Mouse (Mus musculus) gastrocnemius, postnatal 14 days (tissue): ENCODE measurements at regions not wholly inside any gene's neighbourhood (a gene's known extent, or its start where the extent isn't known, plus 50 kb on each side); places are given as distances from the start of the nearest gene placed in this dataset.

Experiments used
- DNase-seq: peaks from one replicate; pipeline ENCODE4 v3.0.0; 2021; ENCODE audit warnings: mixed read lengths
- intact Hi-C: fragments of 180-260 bp; cut with DNase I; formaldehyde crosslinking; loops from one replicate; pipeline ENCODE4 v1.15.1; 2025; ENCODE audit warnings: low total_unique reads

- intact Hi-C loops = no loop called here
- DNase-seq = no peak
Measured at GRCm38 (mm10) chr12:7382455-7382854, 595.0 kb upstream of the Apob start.

DNA sequence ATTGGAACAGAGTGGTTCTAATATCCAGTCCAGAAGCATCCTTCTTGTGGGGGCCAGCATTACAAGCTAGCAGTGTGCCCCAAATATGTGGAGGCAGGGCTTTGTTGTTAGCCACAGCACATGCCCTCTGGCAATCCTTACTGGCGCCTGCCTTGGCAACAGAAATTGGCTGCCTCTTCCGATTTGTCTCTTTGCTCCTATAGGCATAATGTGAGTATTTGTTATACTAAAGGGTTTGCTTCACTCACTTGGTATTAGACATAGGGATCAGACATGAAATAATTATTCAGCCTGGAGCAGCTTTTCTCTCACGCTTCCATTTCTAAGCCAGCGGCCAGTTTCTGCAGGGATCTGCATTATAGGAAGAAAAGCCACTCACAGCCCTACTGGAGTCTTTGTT lies 573.6 kb upstream of the Apob start:
- no peak for DNase-seq
- intact Hi-C loops = no loop called here

DNA sequence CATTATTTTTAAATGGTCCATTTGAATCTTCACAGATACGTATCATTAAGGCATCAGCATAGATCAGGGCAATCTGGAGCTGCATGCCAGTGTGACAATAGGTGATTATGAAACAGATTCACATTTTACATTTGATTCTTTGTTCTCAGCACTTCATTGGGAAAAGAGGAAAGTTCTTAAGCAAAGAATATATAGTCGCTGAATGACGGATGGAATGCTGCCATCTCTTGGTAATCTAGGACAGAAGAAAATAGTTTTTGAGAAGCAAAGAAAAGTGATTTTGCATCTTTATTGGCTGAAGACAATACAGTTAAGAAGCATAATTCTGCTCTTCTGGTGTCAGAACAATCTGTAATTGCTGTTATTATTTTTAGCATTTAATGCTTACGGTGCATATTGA lies 565.6 kb upstream of the Apob start:
- DNase-seq = no peak
- intact Hi-C loops = no loop called here

- intact Hi-C loops = no loop called here
- no peak for DNase-seq
Measured at GRCm38 (mm10) chr12:7420276-7420675, 557.2 kb upstream of the Apob start.

GRCm38 (mm10) chr12:7421826-7422540 lies 555.5 kb upstream of the Apob start:
- intact Hi-C loops = no loop called here
- no peak for DNase-seq

GRCm38 (mm10) chr12:7430981-7431380 lies 546.5 kb upstream of the Apob start:
- DNase-seq = no peak
- intact Hi-C loops = no loop called here

- intact Hi-C loops = no loop called here
- DNase-seq = no peak
Measured at GRCm38 (mm10) chr12:7445238-7445637, 532.2 kb upstream of the Apob start.

DNA sequence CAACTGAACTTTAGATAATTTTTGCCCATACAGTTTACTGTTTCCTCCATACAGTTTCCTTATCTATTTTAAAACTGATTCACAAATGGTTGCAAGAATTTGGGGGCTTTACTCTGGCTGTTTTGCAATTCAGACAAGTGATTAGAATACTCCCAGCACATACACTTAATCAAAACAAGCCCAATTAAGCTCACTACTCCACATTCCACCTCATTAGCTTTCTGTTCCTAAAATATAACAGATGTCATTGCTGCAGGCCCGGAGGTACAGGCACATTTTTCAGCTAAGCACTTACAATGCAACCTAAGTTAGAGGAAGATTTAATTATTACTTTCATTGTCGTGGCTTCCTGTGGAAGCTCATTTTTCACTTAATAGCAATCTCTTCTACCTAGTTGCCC lies 526.9 kb upstream of the Apob start:
- intact Hi-C loops = no loop called here
- no peak for DNase-seq

- intact Hi-C loops = no loop called here
Measured at GRCm38 (mm10) chr12:7457036-7457435, 520.4 kb upstream of the Apob start.

GRCm38 (mm10) chr12:7457544-7457943 lies 519.9 kb upstream of the Apob start:
- intact Hi-C loops = no loop called here
- no peak for DNase-seq

More at GRCm38 (mm10) chr12:7457036-7457435, 520.4 kb upstream of the Apob start:
- no peak for DNase-seq

GRCm38 (mm10) chr12:7464947-7465346 lies 512.5 kb upstream of the Apob start:
- intact Hi-C loops = no loop called here
- no peak for DNase-seq

DNA sequence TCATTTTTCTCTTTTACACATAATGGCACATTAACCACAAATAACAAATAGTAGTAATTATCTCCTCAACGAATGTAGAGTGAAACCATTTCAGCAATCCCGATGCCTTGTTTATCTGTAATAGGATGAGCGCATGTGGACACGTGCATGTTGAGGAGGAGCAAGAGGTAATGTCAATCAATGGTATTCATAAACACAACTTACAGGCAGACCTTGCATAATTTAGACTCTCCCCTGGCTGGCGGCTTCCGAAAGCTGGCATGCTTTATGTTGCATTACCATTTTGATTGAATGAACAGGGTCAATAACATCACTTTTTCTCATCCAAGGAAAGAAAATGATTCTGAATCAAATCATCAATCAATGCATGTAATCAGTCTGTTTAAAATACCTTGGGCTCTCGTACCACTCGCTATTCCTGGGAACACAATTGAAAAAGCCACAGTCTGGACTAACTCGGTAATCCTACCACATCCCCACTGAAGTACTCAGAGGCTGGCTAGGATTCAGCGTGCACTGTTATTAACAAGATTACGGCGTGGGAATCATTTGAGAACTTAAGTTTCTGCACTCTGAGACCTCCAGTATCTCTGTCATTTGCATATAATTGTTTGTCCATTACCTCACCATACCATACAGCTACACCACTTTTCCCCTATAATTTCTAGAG lies 464.7 kb upstream of the Apob start:
- no peak for DNase-seq

GRCm38 (mm10) chr12:7537389-7537788 lies 440.1 kb upstream of the Apob start:
- no peak for DNase-seq
- intact Hi-C loops = no loop called here

More for the DNA sequence above, 464.7 kb upstream of the Apob start:
- intact Hi-C loops = no loop called here

GRCm38 (mm10) chr12:7543281-7543981 lies 434.0 kb upstream of the Apob start:
- intact Hi-C loops = no loop called here
- DNase-seq = no peak

DNA sequence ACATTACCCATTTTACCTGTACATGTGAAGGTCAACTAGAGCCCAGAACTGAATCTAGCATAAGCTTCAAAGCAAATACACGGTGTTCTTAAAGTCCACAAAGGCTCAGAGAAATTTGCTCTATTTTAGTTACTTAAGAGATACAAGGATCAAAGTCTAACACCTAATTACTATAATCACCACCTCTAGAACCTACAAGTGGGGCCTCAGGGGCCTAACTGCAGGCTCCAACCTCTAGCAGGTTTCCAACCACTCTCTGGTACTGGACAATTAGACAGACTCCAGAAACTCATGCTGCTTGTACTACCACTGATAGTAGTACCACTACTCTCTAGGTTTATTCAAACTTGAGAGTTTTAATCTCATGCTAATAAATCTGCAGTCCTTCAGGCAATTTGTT lies 428.7 kb upstream of the Apob start:
- intact Hi-C loops = no loop called here
- DNase-seq = no peak

- DNase-seq = no peak
Measured at GRCm38 (mm10) chr12:7560245-7560644, 417.2 kb upstream of the Apob start.

GRCm38 (mm10) chr12:7576081-7576480 lies 401.4 kb upstream of the Apob start:
- no peak for DNase-seq
- intact Hi-C loops = no loop called here

More at GRCm38 (mm10) chr12:7560245-7560644, 417.2 kb upstream of the Apob start:
- intact Hi-C loops = no loop called here

DNA sequence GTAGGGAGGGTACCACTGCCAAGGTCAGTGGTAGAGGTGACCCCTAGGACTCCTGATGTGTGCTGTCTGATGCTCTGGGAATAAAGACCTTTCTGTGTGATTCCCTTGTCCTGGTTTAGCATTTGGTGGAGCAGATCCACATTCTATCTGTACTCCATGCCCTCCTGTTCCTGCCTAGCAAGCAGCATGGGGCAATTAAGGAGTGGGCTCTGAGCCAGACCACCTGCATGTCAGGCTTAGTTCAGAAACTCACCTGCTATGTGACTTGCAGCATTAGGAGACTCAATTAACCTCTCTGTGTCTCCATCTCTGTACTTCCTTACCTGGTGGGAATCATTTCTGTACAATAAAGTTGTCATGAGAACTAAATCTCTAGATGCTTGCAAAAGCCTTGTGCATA lies 389.9 kb upstream of the Apob start:
- intact Hi-C loops = no loop called here
- no peak for DNase-seq

DNA sequence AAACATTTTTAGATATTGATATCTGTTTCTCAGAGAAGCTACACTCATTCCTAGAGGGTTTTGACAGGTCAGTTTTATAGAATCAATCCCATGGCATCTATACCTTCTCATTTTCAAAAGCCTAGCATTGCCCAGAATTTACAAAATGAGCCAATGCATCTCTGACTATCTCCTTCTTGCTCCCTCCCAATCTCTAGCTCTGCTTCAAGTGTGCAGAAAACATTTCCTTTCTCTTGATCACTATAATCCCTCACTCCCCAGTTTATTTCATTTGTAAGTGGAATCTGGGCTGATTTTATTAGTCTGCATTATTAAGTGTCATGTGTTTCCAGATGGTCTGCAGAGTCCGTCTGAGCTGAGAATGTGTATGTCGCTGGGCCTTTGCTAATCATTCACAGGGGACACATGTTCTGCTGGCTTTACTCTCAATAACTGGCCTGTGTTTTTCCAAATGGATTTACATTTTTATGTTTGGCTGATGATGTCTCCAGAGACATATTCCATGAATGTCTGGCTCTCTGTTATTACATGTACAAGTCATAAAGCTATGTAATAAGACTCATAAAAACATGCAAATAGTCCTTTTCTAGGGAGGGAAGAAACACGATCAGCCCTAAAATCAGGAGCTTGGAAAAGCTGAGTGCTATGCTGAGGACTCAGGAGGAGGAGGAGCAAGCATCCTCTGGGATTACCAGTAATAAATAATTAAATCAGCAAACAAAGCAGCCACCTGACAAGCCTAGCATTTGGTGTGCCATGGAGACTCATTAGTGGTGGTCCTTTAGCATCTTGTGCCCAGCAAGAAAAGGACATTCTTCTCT lies 366.0 kb upstream of the Apob start:
- no peak for DNase-seq
- intact Hi-C loops = no loop called here
